Mouse (Mus musculus) layer of hippocampus, adult 2 months (tissue): ENCODE measurements at regions not wholly inside any gene's neighbourhood (a gene's known extent, or its start where the extent isn't known, plus 50 kb on each side); places are given as distances from the start of the nearest gene placed in this dataset.
A peak's percentile ranks its signal among the peaks of the same experiment; 100 is the strongest.

Source experiments
- DNase-seq, 2 experiments: peaks; one replicate each; pipeline ENCODE4 v3.0.0; 2022; ENCODE audit warnings: low spot score in 2 of 2
- H3K27ac ChIP-seq: fragments of 200-600 bp; 2 replicates; pipeline ENCODE4 v1.8.1; 2022
- H3K4me3 ChIP-seq: fragments of 200-600 bp; 2 replicates; pipeline ENCODE4 v1.8.1; 2022; ENCODE audit warnings: mild to moderate bottlenecking
- CTCF ChIP-seq: fragments of 200-600 bp; conservative IDR thresholded peaks from 2 replicates; pipeline ENCODE4 v1.8.1; 2022; ENCODE audit warnings: antibody characterized with exemption, mild to moderate bottlenecking, moderate library complexity

- TF ChIP-seq CTCF, result no peak
- Histone ChIP-seq H3K27ac (no peak overlapping the region), H3K4me3 (no peak overlapping the region)
- no peak for DNase-seq
Measured at GRCm38 (mm10) chr10:118997034-118997433, 127.0 kb upstream of the Dyrk2 start.

- Histone ChIP-seq H3K27ac (no peak overlapping the region), H3K4me3 (no peak overlapping the region)
- no peak for TF ChIP-seq CTCF
- no peak for DNase-seq
Measured at GRCm38 (mm10) chr10:118993819-118994574, 124.0 kb upstream of the Dyrk2 start.

- peak in 1 of 2 experiments; percentile 62 for DNase-seq
- Histone ChIP-seq H3K27ac (no peak overlapping the region), H3K4me3 (no peak overlapping the region)
- TF ChIP-seq CTCF, result no peak
Measured at GRCm38 (mm10) chr10:118991213-118991612, 121.2 kb upstream of the Dyrk2 start.

- Histone ChIP-seq H3K27ac (no peak overlapping the region), H3K4me3 (no peak overlapping the region)
- no peak for DNase-seq
- TF ChIP-seq CTCF, result no peak
Measured at GRCm38 (mm10) chr10:118990500-118990899, 120.5 kb upstream of the Dyrk2 start.

GRCm38 (mm10) chr10:118989812-118990211, 119.8 kb upstream of the Dyrk2 start:
- H3K4me3 ChIP-seq, result no peak overlapping the region
- no peak overlapping the region for H3K27ac ChIP-seq
- TF ChIP-seq CTCF, result no peak
- DNase-seq, result no peak

GRCm38 (mm10) chr10:118988249-118988648, 118.2 kb upstream of the Dyrk2 start:
- peak; percentile 24 to 30 for DNase-seq
- no peak overlapping the region for H3K4me3 ChIP-seq
- no peak overlapping the region for H3K27ac ChIP-seq
- no peak for TF ChIP-seq CTCF

- no peak for TF ChIP-seq CTCF
- no peak overlapping the region for H3K4me3 ChIP-seq
- H3K27ac ChIP-seq, result no peak overlapping the region
- no peak for DNase-seq
Measured at GRCm38 (mm10) chr10:118984580-118984979, 114.6 kb upstream of the Dyrk2 start.

- Histone ChIP-seq H3K4me3 (no peak overlapping the region), H3K27ac (no peak overlapping the region)
- no peak for TF ChIP-seq CTCF
- DNase-seq, result no peak
Measured at GRCm38 (mm10) chr10:118981446-118981845, 111.4 kb upstream of the Dyrk2 start.

GRCm38 (mm10) chr10:118979339-118979738, 109.3 kb upstream of the Dyrk2 start:
- no peak for DNase-seq
- Histone ChIP-seq H3K4me3 (no peak overlapping the region), H3K27ac (no peak overlapping the region)
- TF ChIP-seq CTCF, result 0 out of 2 replicates have a peak, but pooled peaks have one; percentile 16

GRCm38 (mm10) chr10:118978181-118978743, 108.3 kb upstream of the Dyrk2 start:
- H3K27ac ChIP-seq, result no peak overlapping the region
- no peak for TF ChIP-seq CTCF
- no peak overlapping the region for H3K4me3 ChIP-seq
- no peak for DNase-seq

GRCm38 (mm10) chr10:118976447-118976846, 106.4 kb upstream of the Dyrk2 start:
- no peak overlapping the region for H3K27ac ChIP-seq
- no peak for TF ChIP-seq CTCF
- H3K4me3 ChIP-seq, result no peak overlapping the region; the same call in 1 of the 2 replicates
- DNase-seq, result no peak

- Histone ChIP-seq H3K4me3 (no peak overlapping the region), H3K27ac (no peak overlapping the region)
- no peak for TF ChIP-seq CTCF
- DNase-seq, result no peak
Measured at GRCm38 (mm10) chr10:118975772-118976171, 105.8 kb upstream of the Dyrk2 start.

- no peak for TF ChIP-seq CTCF
- no peak overlapping the region for H3K27ac ChIP-seq
- no peak for DNase-seq
- H3K4me3 ChIP-seq, result no peak overlapping the region
Measured at GRCm38 (mm10) chr10:118973324-118973723, 103.3 kb upstream of the Dyrk2 start.

- DNase-seq, result no peak
- no peak for TF ChIP-seq CTCF
- no peak overlapping the region for H3K27ac ChIP-seq
- no peak overlapping the region for H3K4me3 ChIP-seq
Measured at GRCm38 (mm10) chr10:118972626-118973025, 102.6 kb upstream of the Dyrk2 start.
